Mouse (Mus musculus) CH12.LX (cell line): ENCODE data around the gene Cd180. TPM values are rescaled to one million over a fixed set of nuclear protein-coding genes. Genes with fewer than 3 reads are reported as not detected.
A peak's percentile ranks its signal among the peaks of the same experiment; 100 is the strongest.

Experiments used
- DNase-seq: peaks from one replicate; pipeline ENCODE4 v3.0.0-alpha.2; 2013; ENCODE audit errors: extremely low read depth
- H3K27ac ChIP-seq: 2 replicates; pipeline ENCODE4 v1.5.1; 2012; ENCODE audit warnings: low read depth, mild to moderate bottlenecking, control low read depth, moderate library complexity; ENCODE audit not compliant: insufficient read depth
- H3K27me3 ChIP-seq: replicated peaks from 2 replicates; pipeline ENCODE3; 2012; ENCODE audit warnings: inconsistent platforms
- H3K36me3 ChIP-seq, 2 experiments: replicated peaks in 1 of 2; 2 replicates each; pipeline versions ENCODE3 to v1.6.1; 2012; ENCODE audit warnings: inconsistent platforms in 1 of 2, low read length in 1 of 2, mild to moderate bottlenecking in 1 of 2, mixed read lengths in 1 of 2, moderate library complexity in 1 of 2; ENCODE audit not compliant: control insufficient read depth in 1 of 2, insufficient read depth in 1 of 2
- H3K4me1 ChIP-seq, 2 experiments: 2 replicates each; pipeline ENCODE4 v1.6.1; 2012; ENCODE audit warnings: inconsistent platforms in 1 of 2, moderate library complexity in 1 of 2; ENCODE audit not compliant: insufficient read depth in 2 of 2, control insufficient read depth in 1 of 2
- H3K4me2 ChIP-seq: 2 replicates; pipeline ENCODE4 v1.6.1; 2012; ENCODE audit warnings: low read depth, mild to moderate bottlenecking, control low read depth; ENCODE audit not compliant: poor library complexity, insufficient read depth, severe bottlenecking
- H3K4me3 ChIP-seq, 3 experiments: fragments of 150-350 bp in 1 of 3; sonication (generic) in 1 of 3; replicated peaks in 1 of 3; 2 replicates each; pipeline versions ENCODE3 to v1.5.1; 2011 to 2012; ENCODE audit warnings: low read depth in 2 of 3, low read length in 2 of 3, mild to moderate bottlenecking in 2 of 3, moderate library complexity in 2 of 3, control low read depth in 1 of 3, improper control_type of control experiment in 1 of 3, inconsistent platforms in 1 of 3, mixed read lengths in 1 of 3; ENCODE audit not compliant: poor library complexity in 1 of 3
- H3K79me2 ChIP-seq: replicated peaks from 2 replicates; pipeline ENCODE4 v1.6.1; 2012; ENCODE audit warnings: mild to moderate bottlenecking, moderate library complexity; ENCODE audit not compliant: control insufficient read depth, poor library complexity, insufficient read depth, severe bottlenecking; ENCODE audit errors: extremely low read depth
- H3K9ac ChIP-seq: 2 replicates; pipeline ENCODE4 v1.6.1; 2012; ENCODE audit warnings: low read depth, mild to moderate bottlenecking, control low read depth, moderate library complexity; ENCODE audit not compliant: insufficient read depth
- H3K9me3 ChIP-seq: replicated peaks from 2 replicates; pipeline ENCODE3; 2012; ENCODE audit warnings: low read length, inconsistent platforms, mixed read lengths
- BHLHE40 ChIP-seq: IDR thresholded peaks from 2 replicates; pipeline ENCODE4 v1.6.1; 2011; ENCODE audit warnings: mild to moderate bottlenecking, low read depth, low read length, improper control_type of control experiment
- CHD1 ChIP-seq: IDR thresholded peaks from 2 replicates; pipeline ENCODE4 v1.6.1; 2012; ENCODE audit warnings: low read depth, low read length, improper control_type of control experiment, inconsistent platforms
- CHD2 ChIP-seq: IDR thresholded peaks from 2 replicates; pipeline ENCODE4 v1.6.1; 2011; ENCODE audit warnings: low read length, improper control_type of control experiment
- CTCF ChIP-seq, 2 experiments: IDR thresholded peaks in 1 of 2; conservative IDR thresholded peaks in 1 of 2; 2 replicates each; pipeline ENCODE4 v1.5.1; 2011 to 2012; ENCODE audit warnings: low read depth in 2 of 2, low read length in 2 of 2, improper control_type of control experiment in 1 of 2, inconsistent platforms in 1 of 2, mild to moderate bottlenecking in 1 of 2, moderate library complexity in 1 of 2
- E2F4 ChIP-seq: IDR thresholded peaks from 2 replicates; pipeline ENCODE4 v1.6.1; 2011; ENCODE audit warnings: low read depth, low read length, improper control_type of control experiment; ENCODE audit not compliant: insufficient replicate concordance
- ELF1 ChIP-seq: IDR thresholded peaks from 2 replicates; pipeline ENCODE4 v1.6.1; 2014; ENCODE audit warnings: low read depth, mild to moderate bottlenecking, inconsistent platforms, low read length, improper control_type of control experiment
- EP300 ChIP-seq: IDR thresholded peaks from 2 replicates; pipeline ENCODE4 v1.6.1; 2011; ENCODE audit warnings: low read length, improper control_type of control experiment
- ETS1 ChIP-seq: conservative IDR thresholded peaks from 2 replicates; pipeline ENCODE4 v1.6.1; 2012; ENCODE audit warnings: low read depth, mild to moderate bottlenecking, inconsistent platforms, low read length, improper control_type of control experiment, moderate library complexity
- GABPA ChIP-seq: IDR thresholded peaks from 2 replicates; pipeline ENCODE4 v1.6.1; 2012; ENCODE audit warnings: low read depth, low read length, improper control_type of control experiment, inconsistent platforms; ENCODE audit not compliant: insufficient replicate concordance
- HCFC1 ChIP-seq: IDR thresholded peaks from 2 replicates; pipeline ENCODE4 v1.6.1; 2012; ENCODE audit warnings: low read depth, mild to moderate bottlenecking, inconsistent platforms, low read length, improper control_type of control experiment
- IRF4 ChIP-seq: IDR thresholded peaks from 2 replicates; pipeline ENCODE4 v1.6.1; 2014; ENCODE audit warnings: low read depth, mild to moderate bottlenecking, inconsistent platforms, low read length, improper control_type of control experiment
- JUN ChIP-seq: IDR thresholded peaks from 2 replicates; pipeline ENCODE4 v1.6.1; 2011; ENCODE audit warnings: low read depth, mild to moderate bottlenecking, low read length, improper control_type of control experiment, moderate library complexity; ENCODE audit not compliant: insufficient read depth
- JUND ChIP-seq: conservative IDR thresholded peaks from 2 replicates; pipeline ENCODE4 v1.6.1; 2011; ENCODE audit warnings: low read depth, low read length, improper control_type of control experiment
- KAT2A ChIP-seq: IDR thresholded peaks from 2 replicates; pipeline ENCODE4 v1.6.1; 2012; ENCODE audit warnings: low read length, improper control_type of control experiment, inconsistent platforms; ENCODE audit not compliant: insufficient replicate concordance
- MAFK ChIP-seq: IDR thresholded peaks from 2 replicates; pipeline ENCODE4 v1.6.1; 2011; ENCODE audit warnings: low read length, improper control_type of control experiment; ENCODE audit not compliant: insufficient replicate concordance
- MAX ChIP-seq: IDR thresholded peaks from 2 replicates; pipeline ENCODE4 v1.6.1; 2011; ENCODE audit warnings: low read length, improper control_type of control experiment
- MAZ ChIP-seq: IDR thresholded peaks from 2 replicates; pipeline ENCODE4 v1.6.1; 2012; ENCODE audit warnings: low read depth, mild to moderate bottlenecking, inconsistent platforms, low read length, improper control_type of control experiment, moderate library complexity
- MEF2A ChIP-seq: IDR thresholded peaks from 2 replicates; pipeline ENCODE4 v1.6.1; 2014; ENCODE audit warnings: low read depth, mild to moderate bottlenecking, inconsistent platforms, low read length, improper control_type of control experiment, borderline replicate concordance
- MXI1 ChIP-seq: IDR thresholded peaks from 2 replicates; pipeline ENCODE4 v1.6.1; 2011; ENCODE audit warnings: mild to moderate bottlenecking, low read depth, low read length, improper control_type of control experiment
- MYC ChIP-seq: IDR thresholded peaks from 2 replicates; pipeline ENCODE4 v1.6.1; 2011; ENCODE audit warnings: low read depth, mild to moderate bottlenecking, improper control_type of control experiment, low read length
- NELFE ChIP-seq: IDR thresholded peaks from 2 replicates; pipeline ENCODE4 v1.6.1; 2011; ENCODE audit warnings: low read depth, low read length, improper control_type of control experiment
- NRF1 ChIP-seq: IDR thresholded peaks from 2 replicates; pipeline ENCODE4 v1.6.1; 2014; ENCODE audit warnings: low read depth, mild to moderate bottlenecking, inconsistent platforms, low read length, improper control_type of control experiment, moderate library complexity
- PAX5 ChIP-seq: IDR thresholded peaks from 2 replicates; pipeline ENCODE4 v1.6.1; 2012; ENCODE audit warnings: low read length, inconsistent platforms, mixed read lengths
- POLR2A ChIP-seq: IDR thresholded peaks from 2 replicates; pipeline ENCODE4 v1.6.1; 2011; ENCODE audit warnings: low read depth, mild to moderate bottlenecking, improper control_type of control experiment, low read length
- POLR2AphosphoS2 ChIP-seq: IDR thresholded peaks from 2 replicates; pipeline ENCODE4 v1.6.1; 2011; ENCODE audit warnings: low read depth, low read length, improper control_type of control experiment
- RAD21 ChIP-seq: IDR thresholded peaks from 2 replicates; pipeline ENCODE4 v1.6.1; 2011; ENCODE audit warnings: low read depth, mild to moderate bottlenecking, low read length, improper control_type of control experiment, moderate library complexity
- RCOR1 ChIP-seq: conservative IDR thresholded peaks from 2 replicates; pipeline ENCODE4 v1.6.1; 2012; ENCODE audit warnings: low read depth, mild to moderate bottlenecking, inconsistent platforms, low read length, improper control_type of control experiment
- SIN3A ChIP-seq: IDR thresholded peaks from 2 replicates; pipeline ENCODE4 v1.6.1; 2012; ENCODE audit warnings: low read length, improper control_type of control experiment, inconsistent platforms
- SMC3 ChIP-seq: IDR thresholded peaks from 2 replicates; pipeline ENCODE4 v1.6.1; 2011; ENCODE audit warnings: low read depth, low read length, improper control_type of control experiment
- TBP ChIP-seq: conservative IDR thresholded peaks from 2 replicates; pipeline ENCODE4 v1.6.1; 2011; ENCODE audit warnings: low read depth, low read length, improper control_type of control experiment
- TCF12 ChIP-seq: IDR thresholded peaks from 2 replicates; pipeline ENCODE4 v1.6.1; 2014; ENCODE audit warnings: low read depth, mild to moderate bottlenecking, inconsistent platforms, low read length, improper control_type of control experiment
- UBTF ChIP-seq: IDR thresholded peaks from 2 replicates; pipeline ENCODE4 v1.6.1; 2012; ENCODE audit warnings: low read depth, mild to moderate bottlenecking, inconsistent platforms, low read length, improper control_type of control experiment, moderate library complexity
- USF1 ChIP-seq: IDR thresholded peaks from 2 replicates; pipeline ENCODE4 v1.6.1; 2014; ENCODE audit warnings: low read depth, mild to moderate bottlenecking, inconsistent platforms, low read length, improper control_type of control experiment
- USF2 ChIP-seq: conservative IDR thresholded peaks from 2 replicates; pipeline ENCODE4 v1.6.1; 2011; ENCODE audit warnings: low read depth, low read length, improper control_type of control experiment
- ZC3H11A ChIP-seq: IDR thresholded peaks from 2 replicates; pipeline ENCODE4 v1.6.1; 2012; ENCODE audit warnings: low read depth, mild to moderate bottlenecking, inconsistent platforms, low read length, improper control_type of control experiment
- ZKSCAN1 ChIP-seq: IDR thresholded peaks from 2 replicates; pipeline ENCODE4 v1.6.1; 2012; ENCODE audit warnings: low read depth, inconsistent platforms, low read length, improper control_type of control experiment, borderline replicate concordance
- ZMIZ1 ChIP-seq: IDR thresholded peaks from 2 replicates; pipeline ENCODE4 v1.6.1; 2012; ENCODE audit warnings: low read depth, mild to moderate bottlenecking, inconsistent platforms, low read length, improper control_type of control experiment
- ZNF384 ChIP-seq: IDR thresholded peaks from 2 replicates; pipeline ENCODE4 v1.6.1; 2012; ENCODE audit warnings: low read depth, low read length, improper control_type of control experiment, inconsistent platforms
- dilution Hi-C: fragments of 300-500 bp; cut with MboI; formaldehyde crosslinking; loops from 2 replicates; pipeline ENCODE4 v1.14.3; 2020; ENCODE audit warnings: low sequenced_read_pairs; ENCODE audit not compliant: extremely low pct_unique_long_range_greater_than_20kb, extremely low pct_ligation_motif_present
- in situ Hi-C: fragments of 300-500 bp; cut with MboI; formaldehyde crosslinking; loops from 3 replicates; pipeline ENCODE4 v1.14.3; 2019; ENCODE audit warnings: low sequenced_read_pairs, low pct_ligation_motif_present, low pct_unique_long_range_greater_than_20kb, mixed read lengths
- polyA plus RNA-seq: library from polyadenylated mRNA; unstranded; fragments of >175 nt; gene quantifications from 2 replicates; pipeline ENCODE4 v1.2.1, GENCODE M21; 2012; ENCODE audit warnings: low read depth; ENCODE audit not compliant: insufficient read length
- total RNA-seq, 2 experiments: library from RNA; depleted of rRNA; stranded (reverse); fragments of 300-350 nt in 1 of 2; fragments of >200 nt in 1 of 2; gene quantifications; 2 replicates each; pipeline ENCODE4 v1.2.3; 2012 to 2014

The Cd180 gene
- total RNA-seq (2012; rRNA removed) (34.2 and 41.7 TPM in 2 replicates), total RNA-seq (2014; rRNA removed) (40.4 and 43.3 TPM in 2 replicates), polyA plus RNA-seq (203 and 232 TPM in 2 replicates)

DNA sequence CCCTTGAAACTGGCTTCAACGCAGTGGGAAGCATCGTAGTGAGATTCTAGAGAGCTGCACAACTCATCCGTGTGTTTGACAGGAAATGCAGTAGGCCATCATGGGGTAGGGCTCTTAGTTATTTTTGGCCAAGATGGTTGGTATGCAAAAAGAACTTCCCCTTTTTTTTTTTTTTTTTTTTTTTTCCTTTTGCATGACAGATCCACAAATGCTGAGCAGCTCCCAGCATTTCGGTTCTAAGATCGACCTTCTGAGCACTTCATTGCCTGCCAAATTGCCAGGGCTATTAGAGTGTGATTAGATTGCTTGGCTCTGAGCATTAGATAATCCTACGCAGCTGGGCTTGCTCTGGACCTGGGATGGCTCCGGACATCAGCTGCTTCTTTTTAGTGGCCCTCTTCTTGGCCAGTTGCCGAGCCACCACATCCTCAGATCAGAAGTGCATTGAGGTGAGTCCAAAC lies at the start of gene Cd180:
Gene Cd180 (plus strand): TSS at position 218 of the 461 bp plus-strand sequence.
- peak; percentile 86 for DNase-seq
- peak within 1 kb of the TSS; percentile 69 to 98 (median 91) for H3K4me3 ChIP-seq

GRCm38 (mm10) chr13:102644344-102644743 lies 49.0 kb upstream of the Cd180 start:
- H3K9me3 ChIP-seq = no peaks in the 10 kb centered on the region
- H3K4me2 ChIP-seq = peak overlapping the region; percentile 57; the same call in 1 of the 2 replicates
- H3K27ac ChIP-seq = no peak overlapping the region
- H3K4me3 ChIP-seq = no peak overlapping the region
- DNase-seq = no peak
- H3K4me1 ChIP-seq = peaks cover 0 to 17% of the 10 kb centered on the region in 2 experiments; a peak in 2 of 4 replicates
- in situ Hi-C loops (loop anchor here (25.0 kb wide), 1 partner anchor 907 kb away; no protein-coding TSS in a partner anchor), dilution Hi-C loops (no loop called here)
- no peaks in the 10 kb centered on the region for H3K36me3 ChIP-seq
- no peaks in the 10 kb centered on the region for H3K79me2 ChIP-seq
- H3K9ac ChIP-seq = no peak overlapping the region
- H3K27me3 ChIP-seq = no peaks in the 10 kb centered on the region
- TF ChIP-seq JUND (no peak), CHD1 (no peak), MXI1 (no peak), NRF1 (no peak), ELF1 (no peak), TCF12 (no peak)

More for the DNA sequence above, at the start of gene Cd180:
- Histone ChIP-seq H3K79me2 (peaks cover 46% of the 10 kb centered on the region), H3K9ac (peak within 1 kb of the TSS; percentile 100), H3K4me2 (peak within 1 kb of the TSS; percentile 97), H3K4me1 (peaks cover 28 to 47% of the 10 kb centered on the region in 2 experiments), H3K36me3 (peaks cover 4 to 6% of the 10 kb centered on the region in 2 experiments), H3K9me3 (no peaks in the 10 kb centered on the region), H3K27me3 (no peaks in the 10 kb centered on the region), H3K27ac (peak within 1 kb of the TSS; percentile 100)
- in situ Hi-C loops (loop anchor here (5.0 to 10.0 kb wide), 2 partner anchors 34 to 211 kb away; no protein-coding TSS in a partner anchor), dilution Hi-C loops (no loop called here)
- TF ChIP-seq RAD21 (no peak; the same call in 1 of the 2 replicates), GABPA (no peak), JUND (peak; percentile 86), SIN3A (peak; percentile 92), POLR2A (peak; percentile 77), MYC (peak; percentile 93), CHD1 (no peak; the same call in 1 of the 2 replicates), ZKSCAN1 (peak; percentile 54; the same call in 1 of the 2 replicates), E2F4 (0 out of 2 replicates have a peak, but pooled peaks have one; percentile 73), MAFK (peak; percentile 86), JUN (peak; percentile 72), USF2 (no peak), CTCF (conservative IDR thresholded peaks at IDR 0.05 in 1 of 2, IDR thresholded peaks at IDR 0.05 in 1 of 2; ENCODE audit: low read depth in 2 of 2, low read length in 2 of 2) (no peak), ZNF384 (peak; percentile 100), MXI1 (peak; percentile 87), MAZ (peak; percentile 82), RCOR1 (peak; percentile 95; the same call in 1 of the 2 replicates), MAX (peak; percentile 88), IRF4 (peak; percentile 88), KAT2A (0 out of 2 replicates have a peak, but pooled peaks have one; percentile 78), POLR2AphosphoS2 (0 out of 2 replicates have a peak, but pooled peaks have one; percentile 48), ZC3H11A (no peak), ETS1 (peak; percentile 94), NELFE (peak; percentile 84; the same call in 1 of the 2 replicates), MEF2A (peak; percentile 100), NRF1 (peak; percentile 48; the same call in 1 of the 2 replicates), PAX5 (no peak), TBP (peak; percentile 95), UBTF (no peak; the same call in 1 of the 2 replicates), SMC3 (peak; percentile 28), HCFC1 (peak; percentile 64), ELF1 (peak; percentile 71), EP300 (peak; percentile 98), ZMIZ1 (peak; percentile 84), USF1 (no peak), BHLHE40 (peak; percentile 83), CHD2 (peak; percentile 71; the same call in 1 of the 2 replicates), TCF12 (peak; percentile 93)
